Mouse (Mus musculus): ENCODE data around the gene Klhl28.

DNA sequence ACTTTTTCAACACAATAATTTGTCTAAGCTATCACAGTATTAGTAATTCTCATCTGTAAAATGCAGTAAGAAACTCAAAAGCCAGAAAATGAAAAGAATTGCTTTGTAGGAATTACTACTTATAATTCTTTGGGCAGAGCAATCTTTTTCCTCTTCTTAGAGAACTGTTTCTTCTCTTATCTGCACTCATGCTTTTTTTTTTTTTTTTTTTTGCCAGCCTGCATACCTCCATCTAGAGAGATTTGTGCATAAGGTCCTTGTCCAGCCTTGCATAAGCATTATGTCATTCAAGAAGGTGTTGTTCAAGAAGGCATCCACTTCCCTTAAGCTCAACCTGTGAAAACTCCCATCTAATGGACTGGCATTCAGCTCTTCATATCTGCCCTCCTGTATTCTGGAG lies 48.6 kb downstream of the Klhl28 start:
- TF ChIP-seq CTCF (IDR thresholded peaks at IDR 0.05; ENCODE audit: low read depth, low read length) (no peak), GATA1 (IDR thresholded peaks at IDR 0.05; ENCODE audit: borderline replicate concordance, low read length) (no peak), TAL1 (conservative IDR thresholded peaks at IDR 0.05; ENCODE audit: low read depth, low read length) (no peak), POLR2AphosphoS5 (IDR thresholded peaks at IDR 0.05; ENCODE audit: insufficient replicate concordance, low read depth, low read length) (no peak)
